Mouse (Mus musculus): ENCODE results near the gene Bpifc. TPM values are rescaled to one million over a fixed set of nuclear protein-coding genes. Genes with fewer than 3 reads are reported as not detected.

The Bpifc gene
- total RNA-seq (2014; rRNA removed; ENCODE audit: low replicate concordance), result not detected in 2 replicates
- not detected in 2 replicates for polyA plus RNA-seq (2015; fragmentation: Nextera tagmentation; extraction: Ambion mirVana)

- H3K4me2 ChIP-seq (ENCODE audit: low read depth, low read length), result no peak within 1 kb of the TSS
- TF ChIP-seq CTCF (IDR thresholded peaks at IDR 0.05; ENCODE audit: low read depth) (no peak), EP300 (IDR thresholded peaks at IDR 0.05; ENCODE audit: low read depth) (no peak)
- H3K27ac ChIP-seq (ENCODE audit: low read depth), result no peak within 1 kb of the TSS
- ATAC-seq (ENCODE audit: insufficient read depth, low read depth) (no peak), DNase-seq (ENCODE audit: low spot score) (no peak)
- no peaks in the 10 kb centered on the region for H3K27me3 ChIP-seq (ENCODE audit: control insufficient read depth, insufficient read depth, low read length)
- no peak within 1 kb of the TSS for H3K4me3 ChIP-seq (ENCODE audit: low read depth, low read length)
- H3K36me3 ChIP-seq (replicated peaks; ENCODE audit: control insufficient read depth, insufficient read depth, low read length), result no peaks in the 10 kb centered on the region
- 84% methylated on average over 2 of the region's 2 CpGs for WGBS
- no peak within 1 kb of the TSS for H3K9ac ChIP-seq (replicated peaks; ENCODE audit: low read depth, low read length)
- H3K9me3 ChIP-seq (replicated peaks; ENCODE audit: control insufficient read depth, low read length), result no peaks in the 10 kb centered on the region
- H3K4me1 ChIP-seq (ENCODE audit: control insufficient read depth, insufficient read depth), result no peaks in the 10 kb centered on the region
Observed at GRCm38 (mm10) chr10:86011781-86012180, at the start of gene Bpifc. Bpifc (minus strand) TSS chr10:86011895.

- no peak overlapping the region for H3K4me2 ChIP-seq (ENCODE audit: low read depth, low read length)
- H3K27ac ChIP-seq (ENCODE audit: low read depth), result no peak overlapping the region
- no peak overlapping the region for H3K9ac ChIP-seq (replicated peaks; ENCODE audit: low read depth, low read length)
- H3K36me3 ChIP-seq (replicated peaks; ENCODE audit: control insufficient read depth, insufficient read depth, low read length), result no peaks in the 10 kb centered on the region
- H3K9me3 ChIP-seq (replicated peaks; ENCODE audit: control insufficient read depth, low read length), result peaks cover 9% of the 10 kb centered on the region; the same call in 1 of the 2 replicates
- TF ChIP-seq CTCF (IDR thresholded peaks at IDR 0.05; ENCODE audit: low read depth), result no peak
- no peak for TF ChIP-seq EP300 (IDR thresholded peaks at IDR 0.05; ENCODE audit: low read depth)
- DNase-seq (ENCODE audit: low spot score) (no peak), ATAC-seq (ENCODE audit: insufficient read depth, low read depth) (no peak)
- H3K27me3 ChIP-seq (ENCODE audit: control insufficient read depth, insufficient read depth, low read length), result no peaks in the 10 kb centered on the region
- no peaks in the 10 kb centered on the region; the same call in 1 of the 2 replicates for H3K4me1 ChIP-seq (ENCODE audit: control insufficient read depth, insufficient read depth)
- no peak overlapping the region for H3K4me3 ChIP-seq (ENCODE audit: low read depth, low read length)
- 60% methylated on average over 3 of the region's 3 CpGs for WGBS
Observed at GRCm38 (mm10) chr10:86060267-86060666, 48.6 kb upstream of the Bpifc start.

- no peak overlapping the region for H3K4me3 ChIP-seq (ENCODE audit: low read depth, low read length)
- 42% methylated on average over 2 of the region's 2 CpGs for WGBS
- H3K27ac ChIP-seq (ENCODE audit: low read depth), result no peak overlapping the region
- no peak overlapping the region for H3K4me2 ChIP-seq (ENCODE audit: low read depth, low read length)
- H3K9me3 ChIP-seq (replicated peaks; ENCODE audit: control insufficient read depth, low read length), result peaks cover 9% of the 10 kb centered on the region; the same call in 1 of the 2 replicates
- 0 out of 2 replicates have a peak, but pooled peaks cover 2% of the 10 kb centered on the region for H3K36me3 ChIP-seq (replicated peaks; ENCODE audit: control insufficient read depth, insufficient read depth, low read length)
- no peak for TF ChIP-seq CTCF (IDR thresholded peaks at IDR 0.05; ENCODE audit: low read depth)
- DNase-seq (ENCODE audit: low spot score) (no peak), ATAC-seq (ENCODE audit: insufficient read depth, low read depth) (no peak)
- no peak overlapping the region for H3K9ac ChIP-seq (replicated peaks; ENCODE audit: low read depth, low read length)
- H3K4me1 ChIP-seq (ENCODE audit: control insufficient read depth, insufficient read depth), result no peaks in the 10 kb centered on the region
- no peaks in the 10 kb centered on the region for H3K27me3 ChIP-seq (ENCODE audit: control insufficient read depth, insufficient read depth, low read length)
Observed at GRCm38 (mm10) chr10:86057712-86058111, 46.0 kb upstream of the Bpifc start.

- Histone ChIP-seq H3K4me3 (ENCODE audit: low read depth, low read length) (no peak overlapping the region), H3K9ac (replicated peaks; ENCODE audit: low read depth, low read length) (no peak overlapping the region), H3K36me3 (replicated peaks; ENCODE audit: control insufficient read depth, insufficient read depth, low read length) (0 out of 2 replicates have a peak, but pooled peaks cover 2% of the 10 kb centered on the region), H3K9me3 (replicated peaks; ENCODE audit: control insufficient read depth, low read length) (peaks cover 9% of the 10 kb centered on the region; the same call in 1 of the 2 replicates), H3K27ac (ENCODE audit: low read depth) (no peak overlapping the region), H3K4me2 (ENCODE audit: low read depth, low read length) (no peak overlapping the region), H3K4me1 (ENCODE audit: control insufficient read depth, insufficient read depth) (no peaks in the 10 kb centered on the region), H3K27me3 (ENCODE audit: control insufficient read depth, insufficient read depth, low read length) (no peaks in the 10 kb centered on the region)
- no peak for DNase-seq (ENCODE audit: low spot score)
- ATAC-seq (ENCODE audit: insufficient read depth, low read depth), result no peak
- WGBS, result 79% methylated on average over 11 of the region's 11 CpGs
- no peak for TF ChIP-seq EP300 (IDR thresholded peaks at IDR 0.05; ENCODE audit: low read depth)
- TF ChIP-seq CTCF (IDR thresholded peaks at IDR 0.05; ENCODE audit: low read depth), result no peak
Observed at GRCm38 (mm10) chr10:86057286-86057685, 45.6 kb upstream of the Bpifc start.

GRCm38 (mm10) chr10:86056297-86056903 is 44.7 kb upstream of the Bpifc start:
- WGBS, result 74% methylated on average over 8 of the region's 8 CpGs
- DNase-seq (ENCODE audit: low spot score) (no peak), ATAC-seq (ENCODE audit: insufficient read depth, low read depth) (no peak)
- TF ChIP-seq CTCF (IDR thresholded peaks at IDR 0.05; ENCODE audit: low read depth) (no peak), EP300 (IDR thresholded peaks at IDR 0.05; ENCODE audit: low read depth) (no peak)
- Histone ChIP-seq H3K9me3 (replicated peaks; ENCODE audit: control insufficient read depth, low read length) (0 out of 2 replicates have a peak, but pooled peaks cover 4% of the 10 kb centered on the region), H3K36me3 (replicated peaks; ENCODE audit: control insufficient read depth, insufficient read depth, low read length) (0 out of 2 replicates have a peak, but pooled peaks cover 2% of the 10 kb centered on the region), H3K4me1 (ENCODE audit: control insufficient read depth, insufficient read depth) (no peaks in the 10 kb centered on the region), H3K27ac (ENCODE audit: low read depth) (no peak overlapping the region), H3K4me3 (ENCODE audit: low read depth, low read length) (no peak overlapping the region), H3K27me3 (ENCODE audit: control insufficient read depth, insufficient read depth, low read length) (no peaks in the 10 kb centered on the region), H3K9ac (replicated peaks; ENCODE audit: low read depth, low read length) (no peak overlapping the region), H3K4me2 (ENCODE audit: low read depth, low read length) (no peak overlapping the region)
